Mouse (Mus musculus): ENCODE data around the gene Lfng. TPM values are rescaled to one million over a fixed set of nuclear protein-coding genes. Genes with fewer than 3 reads are reported as not detected.

Gene Lfng
- polyA plus RNA-seq, 1 experiment = 1.4 TPM

GRCm38 (mm10) chr5:140662741-140663592, 55.8 kb downstream of the Lfng start:
- TF ChIP-seq POLR2A (IDR thresholded peaks at IDR 0.05; ENCODE audit: control insufficient read depth, low read depth, low read length) = no peak
- no peak for TF ChIP-seq CTCF (IDR thresholded peaks at IDR 0.05; ENCODE audit: control insufficient read depth, insufficient read depth, insufficient replicate concordance, low read depth, low read length)
- H3K27ac ChIP-seq (ENCODE audit: control insufficient read depth, insufficient read depth, low read depth, low read length) = no peak overlapping the region
- H3K4me3 ChIP-seq (ENCODE audit: control insufficient read depth, low read depth, low read length) = no peak overlapping the region

GRCm38 (mm10) chr5:140663621-140664180, 56.6 kb downstream of the Lfng start:
- Histone ChIP-seq H3K27ac (ENCODE audit: control insufficient read depth, insufficient read depth, low read depth, low read length) (no peak overlapping the region), H3K36me3 (ENCODE audit: control insufficient read depth, insufficient read depth, low read length) (no peaks in the 10 kb centered on the region), H3K4me1 (ENCODE audit: control insufficient read depth, insufficient read depth, low read length) (no peaks in the 10 kb centered on the region; the same call in 1 of the 2 replicates), H3K4me3 (ENCODE audit: control insufficient read depth, low read depth, low read length) (no peak overlapping the region), H3K27me3 (ENCODE audit: control insufficient read depth, insufficient read depth, low read length) (no peaks in the 10 kb centered on the region)
- TF ChIP-seq POLR2A (IDR thresholded peaks at IDR 0.05; ENCODE audit: control insufficient read depth, low read depth, low read length) = no peak; the same call in 1 of the 2 replicates
- TF ChIP-seq CTCF (IDR thresholded peaks at IDR 0.05; ENCODE audit: control insufficient read depth, insufficient read depth, insufficient replicate concordance, low read depth, low read length) = peak; percentile 48; the same call in 1 of the 2 replicates

More at GRCm38 (mm10) chr5:140662741-140663592, 55.8 kb downstream of the Lfng start:
- no peaks in the 10 kb centered on the region for H3K36me3 ChIP-seq (ENCODE audit: control insufficient read depth, insufficient read depth, low read length)
- no peaks in the 10 kb centered on the region; the same call in 1 of the 2 replicates for H3K4me1 ChIP-seq (ENCODE audit: control insufficient read depth, insufficient read depth, low read length)
- H3K27me3 ChIP-seq (ENCODE audit: control insufficient read depth, insufficient read depth, low read length) = no peaks in the 10 kb centered on the region

Other genes starting within 250 kb of the Lfng start
- gene Snx8, start 218.1 kb upstream of the Lfng start, polyA plus RNA-seq (2012; rRNA removed) = 3.8 and 4.3 TPM in 2 replicates
- gene Eif3b, start 188.0 kb upstream of the Lfng start, polyA plus RNA-seq (2012; rRNA removed) = 249 and 275 TPM in 2 replicates
- gene Gm4869, start 161.7 kb upstream of the Lfng start, polyA plus RNA-seq (2012; rRNA removed) = 0.14 and 0.16 TPM in 2 replicates
- 2.1 and 2.4 TPM in 2 replicates for gene Chst12, start 101.8 kb upstream of the Lfng start, polyA plus RNA-seq (2012; rRNA removed)
- not detected in 2 replicates for gene Grifin, start 42.2 kb upstream of the Lfng start, polyA plus RNA-seq (2012; rRNA removed)
- gene Ttyh3, start 41.7 kb downstream of the Lfng start, polyA plus RNA-seq (2012; rRNA removed) = 16.2 and 18.3 TPM in 2 replicates
- gene Iqce, start 95.1 kb downstream of the Lfng start, polyA plus RNA-seq (2012; rRNA removed) = 126 and 134 TPM in 2 replicates
- gene Brat1, start 97.7 kb downstream of the Lfng start, polyA plus RNA-seq (2012; rRNA removed) = 22.5 and 23.3 TPM in 2 replicates
- gene Amz1, start 116.8 kb downstream of the Lfng start, polyA plus RNA-seq (2012; rRNA removed) = 0.14 and 0.28 TPM in 2 replicates
- 36.2 and 37.4 TPM in 2 replicates for gene Gna12, start 223.1 kb downstream of the Lfng start, polyA plus RNA-seq (2012; rRNA removed)